ENCODE assay signal across 11 mouse cellular contexts in the genomic region with DNA sequence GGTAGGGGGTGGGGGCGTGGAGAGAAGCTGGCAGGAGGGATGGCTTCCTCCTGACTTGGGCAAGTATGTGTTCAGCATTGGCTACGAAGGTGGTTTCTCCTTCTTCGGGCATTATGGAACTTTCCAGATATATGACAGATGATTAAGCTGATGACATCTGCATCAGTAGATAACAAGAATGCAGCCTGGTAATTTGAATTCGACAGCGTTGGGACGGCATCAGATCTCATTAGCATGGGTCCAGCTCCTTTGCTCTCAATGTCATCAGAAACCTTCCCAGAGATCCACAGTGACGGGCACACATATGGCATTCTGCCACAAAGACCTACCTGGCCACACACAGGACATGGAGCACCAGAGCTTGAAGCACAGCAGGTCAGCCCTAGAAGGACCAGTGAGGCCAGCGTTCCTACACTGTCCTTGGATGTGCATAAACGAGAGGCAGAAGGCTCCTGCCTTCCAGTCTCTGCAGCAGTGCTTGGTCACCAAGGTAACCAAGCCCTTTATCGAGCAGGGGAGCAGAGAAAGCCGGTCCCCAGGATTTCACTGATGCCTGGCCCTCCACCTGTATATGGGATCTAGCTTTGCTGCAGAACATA. TPM values are rescaled to one million over a fixed set of nuclear protein-coding genes. Genes with fewer than 3 reads are reported as not detected.
A peak's percentile ranks its signal among the peaks of the same experiment; 100 is the strongest.
DNase-seq lines count a peak whose midpoint lies in the region; ATAC-seq lines count a peak whose summit lies in the region.
"Had no signal": no experiment of that assay in that cellular context is flagged by ENCODE, and none has a peak within 500 bp of the region (broad histone marks: within the 10 kb centered on the region; RNA-seq: fewer than 3 reads in every experiment).

No protein-coding gene starts in this region.

- H3K27me3 ChIP-seq in heart, embryonic 10.5 days (ENCODE audit: insufficient read depth, poor library complexity, severe bottlenecking), result no peaks in the 10 kb centered on the region
- no peaks in the 10 kb centered on the region for H3K27me3 ChIP-seq in forebrain, embryonic 16.5 days (replicated peaks; ENCODE audit: control insufficient read depth, insufficient read depth, low read length)
- H3K27me3 ChIP-seq in midbrain, embryonic 15.5 days (replicated peaks), result peaks cover 3% of the 10 kb centered on the region; the same call in 1 of the 2 replicates
- H3K27me3 ChIP-seq: limb, embryonic 12.5 days had no signal

- 0 out of 2 replicates have a peak overlapping the region, but pooled peaks have one; percentile 74 for H3K27ac ChIP-seq in heart, embryonic 10.5 days
- no peak overlapping the region for H3K27ac ChIP-seq in forebrain, embryonic 16.5 days (ENCODE audit: low read length)
- no peak overlapping the region for H3K27ac ChIP-seq in midbrain, embryonic 15.5 days

- H3K36me3 ChIP-seq in heart, embryonic 10.5 days, result peaks cover 4% of the 10 kb centered on the region; the same call in 1 of the 2 replicates
- no peaks in the 10 kb centered on the region; the same call in 1 of the 2 replicates for H3K36me3 ChIP-seq in forebrain, embryonic 16.5 days (ENCODE audit: control insufficient read depth, insufficient read depth)
- H3K36me3 ChIP-seq in midbrain, embryonic 15.5 days (replicated peaks), result no peaks in the 10 kb centered on the region

- H3K4me2 ChIP-seq in forebrain, embryonic 16.5 days (ENCODE audit: low read length), result no peak overlapping the region
- H3K4me2 ChIP-seq in midbrain, embryonic 15.5 days, result no peak overlapping the region
- H3K4me2 ChIP-seq: limb, embryonic 12.5 days had no signal

- intact Hi-C loops in heart, postnatal 10 days (cut with DNase I), result no loop called here

- H3K9ac ChIP-seq in forebrain, embryonic 16.5 days (replicated peaks; ENCODE audit: low read depth, low read length), result no peak overlapping the region
- H3K9ac ChIP-seq in midbrain, embryonic 15.5 days, result no peak overlapping the region
- H3K9ac ChIP-seq: limb, embryonic 12.5 days; lung, embryonic 14.5 days had no signal

- peak; percentile 43; the same call in 1 of the 2 replicates for ATAC-seq in forebrain, embryonic 16.5 days
- ATAC-seq in midbrain, embryonic 15.5 days (replicated peaks), result peak; percentile 46; the same call in 1 of the 2 replicates

- no peak overlapping the region for H3K4me3 ChIP-seq in heart, embryonic 10.5 days
- no peak overlapping the region for H3K4me3 ChIP-seq in forebrain, embryonic 16.5 days (replicated peaks; ENCODE audit: low read length)
- H3K4me3 ChIP-seq in midbrain, embryonic 15.5 days, result no peak overlapping the region
- H3K4me3 ChIP-seq: limb, embryonic 12.5 days had no signal

- no peak for DNase-seq in heart, embryonic 10.5 days (ENCODE audit: low spot score)
- DNase-seq in heart, postnatal 10 days, result no peak
- DNase-seq in MN1 (ENCODE audit: low spot score), result peak; percentile 64
- no peak for DNase-seq in ovary, postnatal 14 days (ENCODE audit: low spot score)
- no peak for DNase-seq in urinary bladder, postnatal 4 days (ENCODE audit: low spot score in 2 of 2)
- no peak for DNase-seq in natural killer cell, adult 2 months (ENCODE audit: low spot score in 2 of 2)
- DNase-seq: right cerebral cortex, adult 18-20 months had no signal

- WGBS in heart, embryonic 10.5 days, result 63% methylated on average over 11 of the region's 11 CpGs
- 41% methylated on average over 11 of the region's 11 CpGs for WGBS in forebrain, embryonic 16.5 days
- WGBS in midbrain, embryonic 15.5 days, result 39% methylated on average over 11 of the region's 11 CpGs

- peaks cover 58% of the 10 kb centered on the region for H3K4me1 ChIP-seq in heart, embryonic 10.5 days
- peaks cover 15% of the 10 kb centered on the region for H3K4me1 ChIP-seq in forebrain, embryonic 16.5 days (replicated peaks; ENCODE audit: control insufficient read depth, insufficient read depth, low read length)
- H3K4me1 ChIP-seq in midbrain, embryonic 15.5 days, result peaks cover 28% of the 10 kb centered on the region

- no peaks in the 10 kb centered on the region for H3K9me3 ChIP-seq in heart, embryonic 10.5 days
- no peaks in the 10 kb centered on the region for H3K9me3 ChIP-seq in forebrain, embryonic 16.5 days (ENCODE audit: control insufficient read depth, low read length)
- no peaks in the 10 kb centered on the region for H3K9me3 ChIP-seq in midbrain, embryonic 15.5 days
- H3K9me3 ChIP-seq: limb, embryonic 12.5 days had no signal

RNA-seq across cellular contexts. Expression of a gene that starts 29.0 kb away (rescaled TPM):
- 4.5 and 6.2 TPM in 2 replicates for polyA plus RNA-seq in heart, embryonic 10.5 days (2016; fragmentation: Nextera tagmentation; extraction: Ambion mirVana)
- 10 to 100 TPM; 17.7 to 22.0 TPM for total RNA-seq in heart, postnatal 10 days (2021)
- 5.4 and 6.0 TPM in 2 replicates for polyA plus RNA-seq in forebrain, embryonic 16.5 days (2015; fragmentation: Nextera tagmentation; extraction: Ambion mirVana)
- polyA plus RNA-seq in midbrain, embryonic 15.5 days (2015; fragmentation: Nextera tagmentation; extraction: Ambion mirVana), result 6.8 and 6.9 TPM in 2 replicates
